22 mouse cellular contexts compared by ENCODE assay signal in genomic region chr13:28847478-28847877, GRCm38 (mm10).
DNase-seq lines count a peak whose midpoint lies in the region; ATAC-seq and TF ChIP-seq lines count a peak whose summit lies in the region.
"Had no signal": no experiment of that assay in that cellular context is flagged by ENCODE, and none has a peak within 500 bp of the region (broad histone marks: within the 10 kb centered on the region; RNA-seq: fewer than 3 reads in every experiment).

No protein-coding gene starts in this region.

- peaks cover 53% of the 10 kb centered on the region for H3K4me1 ChIP-seq in forebrain, embryonic 13.5 days
- H3K4me1 ChIP-seq in forebrain, embryonic 12.5 days = peaks cover 28% of the 10 kb centered on the region
- 0 out of 2 replicates have a peak, but pooled peaks cover 2% of the 10 kb centered on the region for H3K4me1 ChIP-seq in lung, embryonic 14.5 days (ENCODE audit: insufficient read depth)
- H3K4me1 ChIP-seq in neural tube, embryonic 13.5 days (replicated peaks) = peaks cover 28% of the 10 kb centered on the region
- no peaks in the 10 kb centered on the region for H3K4me1 ChIP-seq in neural tube, embryonic 15.5 days

- peaks cover under 1% of the 10 kb centered on the region; the same call in 1 of the 2 replicates for H3K9me3 ChIP-seq in forebrain, embryonic 13.5 days (replicated peaks)
- H3K9me3 ChIP-seq in forebrain, embryonic 12.5 days = no peaks in the 10 kb centered on the region
- no peaks in the 10 kb centered on the region for H3K9me3 ChIP-seq in lung, embryonic 14.5 days (ENCODE audit: low read depth, low read length)
- peaks cover 2% of the 10 kb centered on the region; the same call in 1 of the 2 replicates for H3K9me3 ChIP-seq in neural tube, embryonic 13.5 days
- no peaks in the 10 kb centered on the region for H3K9me3 ChIP-seq in neural tube, embryonic 15.5 days (replicated peaks)
- H3K9me3 ChIP-seq: embryonic facial prominence, embryonic 13.5 days; G1E; heart, embryonic 15.5 days had no signal

- 37% methylated on average over 3 of the region's 3 CpGs for WGBS in forebrain, embryonic 13.5 days
- WGBS in forebrain, embryonic 12.5 days = 44% methylated on average over 3 of the region's 3 CpGs
- 55% methylated on average over 3 of the region's 3 CpGs for WGBS in lung, embryonic 14.5 days
- WGBS in neural tube, embryonic 13.5 days = 54% methylated on average over 3 of the region's 3 CpGs
- 60% methylated on average over 3 of the region's 3 CpGs for WGBS in neural tube, embryonic 15.5 days

- H3K36me3 ChIP-seq in forebrain, embryonic 13.5 days (ENCODE audit: poor library complexity, severe bottlenecking) = peaks cover 7% of the 10 kb centered on the region; the same call in 1 of the 2 replicates
- peaks cover 2% of the 10 kb centered on the region; the same call in 1 of the 2 replicates for H3K36me3 ChIP-seq in forebrain, embryonic 12.5 days (replicated peaks)
- H3K36me3 ChIP-seq in lung, embryonic 14.5 days (ENCODE audit: insufficient read depth) = no peaks in the 10 kb centered on the region
- no peaks in the 10 kb centered on the region for H3K36me3 ChIP-seq in neural tube, embryonic 13.5 days
- H3K36me3 ChIP-seq in neural tube, embryonic 15.5 days = no peaks in the 10 kb centered on the region
- H3K36me3 ChIP-seq: G1E; heart, embryonic 15.5 days had no signal

- no peak overlapping the region for H3K4me3 ChIP-seq in forebrain, embryonic 13.5 days
- no peak overlapping the region for H3K4me3 ChIP-seq in forebrain, embryonic 12.5 days (replicated peaks)
- no peak overlapping the region for H3K4me3 ChIP-seq in lung, embryonic 14.5 days (ENCODE audit: low read depth, low read length)
- H3K4me3 ChIP-seq in neural tube, embryonic 13.5 days = no peak overlapping the region
- no peak overlapping the region for H3K4me3 ChIP-seq in neural tube, embryonic 15.5 days (replicated peaks)
- H3K4me3 ChIP-seq: embryonic facial prominence, embryonic 13.5 days; heart, adult 2 months; heart, embryonic 15.5 days had no signal

- peak; percentile 41; the same call in 1 of the 2 replicates for ATAC-seq in forebrain, embryonic 13.5 days
- no peak for ATAC-seq in forebrain, embryonic 12.5 days (ENCODE audit: low FRiP score)
- ATAC-seq in lung, embryonic 14.5 days (ENCODE audit: insufficient read depth) = no peak
- no peak for ATAC-seq in neural tube, embryonic 13.5 days (ENCODE audit: low read depth)
- ATAC-seq in neural tube, embryonic 15.5 days (ENCODE audit: low FRiP score) = no peak
- no peak for ATAC-seq in frontal cortex, adult (ENCODE audit: low TSS enrichment)
- ATAC-seq: CD4-positive, CD25-positive, alpha-beta regulatory T cell, adult 4 months; intestine, embryonic 16.5 days had no signal

- H3K27ac ChIP-seq in forebrain, embryonic 13.5 days = no peak overlapping the region
- no peak overlapping the region for H3K27ac ChIP-seq in forebrain, embryonic 12.5 days
- H3K27ac ChIP-seq in lung, embryonic 14.5 days (ENCODE audit: low read depth) = no peak overlapping the region
- H3K27ac ChIP-seq in neural tube, embryonic 13.5 days (replicated peaks) = peak overlapping the region; percentile 49
- H3K27ac ChIP-seq in neural tube, embryonic 15.5 days (replicated peaks) = no peak overlapping the region
- H3K27ac ChIP-seq: embryonic facial prominence, embryonic 13.5 days; heart, adult 2 months; heart, embryonic 15.5 days; hindbrain, embryonic 14.5 days had no signal

- no peak overlapping the region for H3K4me2 ChIP-seq in forebrain, embryonic 13.5 days
- H3K4me2 ChIP-seq in forebrain, embryonic 12.5 days = no peak overlapping the region
- no peak overlapping the region for H3K4me2 ChIP-seq in lung, embryonic 14.5 days
- H3K4me2 ChIP-seq in neural tube, embryonic 13.5 days = no peak overlapping the region
- no peak overlapping the region for H3K4me2 ChIP-seq in neural tube, embryonic 15.5 days
- H3K4me2 ChIP-seq: embryonic facial prominence, embryonic 13.5 days; heart, embryonic 11.5 days; heart, embryonic 15.5 days; hindbrain, embryonic 14.5 days had no signal

- no peak for TF ChIP-seq CTCF in lung, embryonic 14.5 days (IDR thresholded peaks at IDR 0.05; ENCODE audit: low read depth)

- no peak overlapping the region for H3K9ac ChIP-seq in forebrain, embryonic 13.5 days
- H3K9ac ChIP-seq in forebrain, embryonic 12.5 days = no peak overlapping the region
- no peak overlapping the region for H3K9ac ChIP-seq in lung, embryonic 14.5 days
- H3K9ac ChIP-seq in neural tube, embryonic 13.5 days = no peak overlapping the region
- no peak overlapping the region for H3K9ac ChIP-seq in neural tube, embryonic 15.5 days (replicated peaks)
- H3K9ac ChIP-seq: embryonic facial prominence, embryonic 13.5 days; heart, embryonic 15.5 days; hindbrain, embryonic 14.5 days had no signal

- no peaks in the 10 kb centered on the region for H3K27me3 ChIP-seq in forebrain, embryonic 13.5 days
- H3K27me3 ChIP-seq in forebrain, embryonic 12.5 days = no peaks in the 10 kb centered on the region
- H3K27me3 ChIP-seq in lung, embryonic 14.5 days (ENCODE audit: insufficient read depth, low read length) = no peaks in the 10 kb centered on the region
- no peaks in the 10 kb centered on the region for H3K27me3 ChIP-seq in neural tube, embryonic 13.5 days
- H3K27me3 ChIP-seq in neural tube, embryonic 15.5 days (replicated peaks) = no peaks in the 10 kb centered on the region
- H3K27me3 ChIP-seq: embryonic facial prominence, embryonic 13.5 days; heart, embryonic 15.5 days had no signal

- peak; percentile 69 for DNase-seq in lung, embryonic 14.5 days
- no peak for DNase-seq in lung, postnatal 4 days
- DNase-seq: adrenal gland, postnatal 10 days; B cell, adult 2 months; cerebellum, adult 18-20 months; cerebellum, adult 9-11 months; cerebellum, postnatal 36 days; gastrocnemius, postnatal 14 days; heart, adult 2 months; heart, postnatal 14 days had no signal
